Mouse (Mus musculus): ENCODE measurements around the gene 1190007I07Rik. TPM values are rescaled to one million over a fixed set of nuclear protein-coding genes. Genes with fewer than 3 reads are reported as not detected.
"Not testable (repeated sequence)": the region's sequence is repeated elsewhere in the genome, so short reads cannot be mapped to it uniquely, and the experiment has no call there.

Gene 1190007I07Rik
- polyA plus RNA-seq, 1 experiment from 2014 or later = 37.5 TPM

DNA sequence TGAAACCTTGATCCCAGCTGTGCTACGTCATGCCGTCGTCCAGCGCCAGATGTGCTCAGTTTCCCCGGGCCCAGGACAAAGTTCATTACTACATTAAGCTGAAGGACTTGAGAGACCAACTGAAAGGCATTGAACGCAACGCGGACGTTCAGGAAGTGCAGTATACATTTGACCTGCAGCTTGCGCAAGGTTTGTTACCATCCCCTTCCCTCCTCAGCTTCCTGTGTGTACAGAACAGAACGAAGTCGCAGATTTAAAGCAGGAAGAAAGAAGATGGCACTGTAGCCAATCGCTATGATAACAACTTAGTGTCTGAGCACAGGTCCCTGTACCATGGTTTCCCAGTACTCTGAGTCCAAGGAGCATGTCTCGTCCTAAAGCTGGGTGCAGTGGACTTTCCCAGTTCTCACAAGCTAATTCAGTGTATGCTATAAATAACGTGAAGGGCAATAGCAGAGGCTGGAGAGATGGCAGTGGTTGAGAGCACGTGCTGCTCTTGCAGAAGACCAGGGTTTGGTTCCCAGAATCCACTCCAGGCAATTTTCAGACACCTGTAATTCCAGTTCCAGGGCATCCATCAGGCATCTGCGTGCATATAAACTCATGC is 24.3 kb upstream of the 1190007I07Rik start:
- H3K4me2 ChIP-seq = no peak overlapping the region
- H3K4me1 ChIP-seq (replicated peaks) = no peaks in the 10 kb centered on the region
- no peaks in the 10 kb centered on the region for H3K9me3 ChIP-seq (replicated peaks)
- H3K9ac ChIP-seq = no peak overlapping the region
- H3K27ac ChIP-seq (ENCODE audit: poor library complexity, severe bottlenecking) = no peak overlapping the region
- H3K4me3 ChIP-seq = no peak overlapping the region
- ATAC-seq (ENCODE audit: insufficient number of reproducible peaks, low FRiP score) = no peak
- H3K36me3 ChIP-seq = peaks cover 75% of the 10 kb centered on the region
- WGBS = 85% methylated on average over 17 of the region's 17 CpGs
- no peaks in the 10 kb centered on the region for H3K27me3 ChIP-seq (replicated peaks)

DNA sequence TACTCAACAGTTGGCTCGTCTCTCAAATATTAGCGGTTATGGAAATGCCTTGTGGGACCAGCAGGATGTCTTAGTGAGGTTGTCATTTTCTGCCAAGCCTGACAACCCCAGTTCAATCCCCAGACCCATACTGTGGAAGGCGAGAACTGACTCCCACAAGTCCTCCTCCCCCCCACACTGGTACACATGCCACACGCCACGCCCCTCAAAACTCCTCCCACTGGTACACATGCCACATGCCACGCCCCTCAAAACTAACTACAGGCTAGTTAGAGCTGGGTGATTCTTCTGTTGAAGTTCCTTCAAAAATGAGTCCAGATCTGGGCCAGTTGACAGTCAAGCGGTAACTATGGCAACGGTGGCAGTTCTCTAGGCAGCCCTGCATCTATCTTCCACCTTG is 23.1 kb upstream of the 1190007I07Rik start:
- Histone ChIP-seq H3K9ac (no peak overlapping the region), H3K4me3 (no peak overlapping the region), H3K27me3 (replicated peaks) (no peaks in the 10 kb centered on the region), H3K36me3 (peaks cover 75% of the 10 kb centered on the region), H3K9me3 (replicated peaks) (no peaks in the 10 kb centered on the region), H3K27ac (ENCODE audit: poor library complexity, severe bottlenecking) (no peak overlapping the region), H3K4me1 (replicated peaks) (no peaks in the 10 kb centered on the region), H3K4me2 (no peak overlapping the region)
- 95% methylated on average over 8 of the region's 8 CpGs for WGBS
- ATAC-seq (ENCODE audit: insufficient number of reproducible peaks, low FRiP score) = no peak

DNA sequence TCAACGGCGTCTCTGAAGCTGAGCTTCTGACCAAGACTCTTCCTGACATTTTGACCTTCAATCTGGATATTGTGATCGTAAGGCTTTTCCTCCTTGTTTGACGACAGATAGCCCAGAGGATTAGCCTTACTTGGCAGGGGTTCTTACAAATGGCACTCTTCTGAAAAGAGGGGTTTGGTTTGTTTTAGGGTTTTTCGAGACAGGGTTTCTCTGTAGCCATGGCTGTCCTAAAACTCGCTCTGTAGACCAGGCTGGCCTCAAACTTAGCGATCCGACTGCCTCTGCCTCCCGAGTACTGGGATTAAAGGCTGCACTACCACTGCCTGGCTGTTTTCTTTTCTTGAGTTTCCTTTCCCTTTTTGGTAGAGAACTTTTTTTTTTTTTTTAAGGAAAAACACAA is 18.5 kb upstream of the 1190007I07Rik start:
- no peak for ATAC-seq (ENCODE audit: insufficient number of reproducible peaks, low FRiP score)
- H3K36me3 ChIP-seq = peaks cover 87% of the 10 kb centered on the region
- H3K27ac ChIP-seq (ENCODE audit: poor library complexity, severe bottlenecking) = no peak overlapping the region
- no peak overlapping the region for H3K4me2 ChIP-seq
- no peaks in the 10 kb centered on the region for H3K27me3 ChIP-seq (replicated peaks)
- H3K4me3 ChIP-seq = no peak overlapping the region
- H3K4me1 ChIP-seq (replicated peaks) = no peaks in the 10 kb centered on the region
- no peak overlapping the region for H3K9ac ChIP-seq
- no peaks in the 10 kb centered on the region for H3K9me3 ChIP-seq (replicated peaks)
- 94% methylated on average over 9 of the region's 9 CpGs for WGBS

DNA sequence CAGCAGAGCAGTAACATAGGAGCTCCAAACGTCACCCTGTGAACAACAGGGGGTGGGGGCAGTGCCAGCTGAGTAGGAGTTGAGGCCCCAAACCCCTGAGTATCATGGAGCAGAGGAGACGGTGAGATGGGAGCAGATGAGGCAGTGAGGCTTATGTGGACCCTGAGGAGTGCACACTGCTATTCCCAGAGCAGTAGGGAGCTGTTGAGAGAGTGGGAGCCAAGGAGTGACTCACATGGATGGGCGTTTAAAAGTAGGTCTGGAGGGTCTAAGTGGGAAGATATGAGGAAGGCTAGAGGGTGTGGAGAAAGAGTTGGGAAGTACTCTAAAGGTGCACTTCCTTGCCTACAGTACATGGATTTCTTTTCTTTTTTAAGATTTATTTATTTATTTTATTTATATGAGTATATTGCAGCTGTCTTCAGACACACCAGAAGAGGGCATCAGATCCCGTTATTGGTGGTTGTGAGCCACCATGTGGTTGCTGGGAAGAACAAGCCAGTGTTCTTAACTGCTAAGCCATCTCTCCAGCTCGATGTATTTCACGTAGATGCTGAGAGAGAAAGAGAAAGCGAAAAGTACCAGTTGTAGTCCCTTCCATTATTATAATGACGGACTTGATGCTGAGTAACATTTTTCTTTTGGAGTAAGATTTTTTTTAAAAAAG is 16.1 kb upstream of the 1190007I07Rik start:
- no peaks in the 10 kb centered on the region for H3K27me3 ChIP-seq (replicated peaks)
- H3K4me2 ChIP-seq = no peak overlapping the region
- 90% methylated on average over 8 of the region's 8 CpGs for WGBS
- no peak overlapping the region for H3K27ac ChIP-seq (ENCODE audit: poor library complexity, severe bottlenecking)
- no peak overlapping the region for H3K9ac ChIP-seq
- H3K9me3 ChIP-seq (replicated peaks) = no peaks in the 10 kb centered on the region
- no peak overlapping the region for H3K4me3 ChIP-seq
- H3K4me1 ChIP-seq (replicated peaks) = no peaks in the 10 kb centered on the region
- no peak for ATAC-seq (ENCODE audit: insufficient number of reproducible peaks, low FRiP score)
- peaks cover 81% of the 10 kb centered on the region for H3K36me3 ChIP-seq

DNA sequence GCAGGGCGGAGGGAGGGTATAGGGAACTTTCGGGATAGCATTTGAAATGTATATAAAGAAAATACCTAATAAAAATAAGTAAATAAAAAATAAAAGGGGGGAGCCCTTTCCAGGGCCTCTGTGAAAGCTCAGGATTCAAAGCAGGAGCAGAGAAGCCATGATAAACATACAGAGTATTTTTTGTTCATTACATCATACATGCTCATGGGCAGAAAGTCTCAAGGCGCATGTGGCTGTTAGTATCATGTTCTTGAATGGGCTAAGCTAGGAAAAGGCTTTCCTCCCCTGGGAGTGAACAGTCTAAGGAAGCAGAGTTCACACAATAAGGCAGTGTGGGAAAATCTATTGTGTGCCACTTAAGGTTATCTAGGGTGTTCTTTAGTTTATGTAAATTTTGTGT is 13.3 kb upstream of the 1190007I07Rik start:
- no peaks in the 10 kb centered on the region for H3K27me3 ChIP-seq (replicated peaks)
- no peak overlapping the region for H3K27ac ChIP-seq (ENCODE audit: poor library complexity, severe bottlenecking)
- H3K9ac ChIP-seq = no peak overlapping the region
- no peaks in the 10 kb centered on the region for H3K9me3 ChIP-seq (replicated peaks)
- WGBS = 94% methylated on average over 3 of the region's 3 CpGs
- H3K4me2 ChIP-seq = no peak overlapping the region
- ATAC-seq (ENCODE audit: insufficient number of reproducible peaks, low FRiP score) = no peak
- peaks cover 76% of the 10 kb centered on the region for H3K36me3 ChIP-seq
- no peak overlapping the region for H3K4me3 ChIP-seq
- H3K4me1 ChIP-seq (replicated peaks) = peaks cover 5% of the 10 kb centered on the region

DNA sequence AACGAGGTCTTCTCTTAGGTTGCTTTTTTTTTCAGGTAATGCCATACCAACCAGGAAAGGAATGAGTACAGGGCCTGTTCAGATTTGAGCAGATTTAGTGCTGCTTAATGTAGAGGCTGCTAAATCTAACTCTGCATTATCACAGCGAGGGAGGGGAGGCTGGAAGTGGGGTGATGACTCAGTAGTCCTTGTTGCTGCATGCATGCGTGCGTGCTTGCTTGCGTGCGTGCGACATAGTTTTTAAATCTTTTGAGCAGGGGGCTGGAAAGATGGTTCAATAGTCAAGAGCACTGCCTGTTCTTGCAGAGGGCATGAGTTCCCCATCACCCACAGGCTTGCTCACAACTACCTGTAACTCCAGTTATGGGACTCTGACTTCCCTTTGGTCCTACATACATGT is 11.3 kb upstream of the 1190007I07Rik start:
- Histone ChIP-seq H3K4me2 (no peak overlapping the region), H3K36me3 (peaks cover 58% of the 10 kb centered on the region), H3K9me3 (replicated peaks) (no peaks in the 10 kb centered on the region), H3K27me3 (replicated peaks) (no peaks in the 10 kb centered on the region), H3K9ac (no peak overlapping the region), H3K4me1 (replicated peaks) (peaks cover 15% of the 10 kb centered on the region), H3K4me3 (no peak overlapping the region), H3K27ac (ENCODE audit: poor library complexity, severe bottlenecking) (no peak overlapping the region)
- ATAC-seq (ENCODE audit: insufficient number of reproducible peaks, low FRiP score) = no peak
- WGBS = 96% methylated on average over 7 of the region's 7 CpGs

DNA sequence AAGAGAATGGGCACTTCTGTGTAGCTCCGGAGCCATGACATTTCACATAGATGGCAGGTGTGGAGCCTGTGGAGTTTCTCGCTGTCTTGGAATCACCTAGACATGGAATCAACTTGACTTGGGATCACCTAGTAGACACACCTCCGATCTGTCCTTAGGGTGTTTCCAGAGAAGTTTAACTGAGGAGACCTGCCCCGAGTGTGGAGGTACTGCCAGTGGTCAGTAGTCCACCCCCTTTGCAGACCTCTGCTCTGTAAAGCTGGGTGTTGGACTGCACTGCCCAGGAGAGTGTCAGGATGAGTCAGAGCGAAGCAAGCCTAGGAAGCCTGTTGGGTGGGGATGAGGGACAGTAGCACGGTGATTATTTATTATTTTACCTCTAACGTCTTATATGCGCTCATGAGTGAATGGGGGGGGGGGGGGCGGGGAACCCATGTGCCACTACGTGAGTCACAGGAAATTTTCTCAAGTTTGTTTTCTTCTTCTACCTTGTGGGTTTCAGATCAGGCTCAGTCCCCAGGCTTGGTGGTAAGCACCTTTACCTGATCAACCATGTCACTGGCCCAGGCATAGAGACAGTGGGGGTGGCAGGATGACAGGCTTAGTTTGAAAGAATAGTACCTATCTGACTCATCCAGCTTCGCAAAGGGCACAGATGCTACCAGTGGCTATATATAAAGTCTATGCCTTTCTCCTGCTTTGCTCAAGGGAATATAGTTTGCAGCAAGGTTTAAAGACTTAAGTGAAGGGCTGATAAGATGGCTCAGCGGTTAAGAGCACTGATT is 9.7 kb upstream of the 1190007I07Rik start:
- no peaks in the 10 kb centered on the region for H3K9me3 ChIP-seq (replicated peaks)
- peaks cover 15% of the 10 kb centered on the region for H3K4me1 ChIP-seq (replicated peaks)
- 95% methylated on average over 12 of the region's 12 CpGs for WGBS
- H3K4me3 ChIP-seq = no peak overlapping the region
- no peak overlapping the region for H3K9ac ChIP-seq
- no peak overlapping the region for H3K27ac ChIP-seq (ENCODE audit: poor library complexity, severe bottlenecking)
- no peak overlapping the region for H3K4me2 ChIP-seq
- ATAC-seq (ENCODE audit: insufficient number of reproducible peaks, low FRiP score) = no peak
- no peaks in the 10 kb centered on the region for H3K27me3 ChIP-seq (replicated peaks)
- H3K36me3 ChIP-seq = peaks cover 49% of the 10 kb centered on the region

DNA sequence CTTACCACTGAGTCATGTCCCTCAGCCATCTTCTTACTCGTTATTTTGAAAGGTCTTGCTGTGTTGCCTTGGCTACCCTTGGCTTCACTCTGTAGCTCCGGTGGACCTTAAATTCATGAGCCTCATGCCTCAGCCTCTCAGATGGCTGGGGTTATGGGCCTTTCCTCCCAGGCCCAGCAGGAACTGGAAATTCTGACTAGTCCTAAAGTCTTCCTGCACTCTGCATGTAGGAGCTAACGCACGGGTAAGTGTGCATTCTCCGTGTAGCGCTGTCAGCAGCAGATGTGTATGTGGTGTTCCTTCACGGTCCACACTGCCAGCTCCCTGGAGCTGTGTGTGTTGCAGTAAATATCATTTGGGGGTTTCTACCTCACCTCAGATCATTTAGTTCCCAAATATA is 8.1 kb upstream of the 1190007I07Rik start:
- no peak overlapping the region for H3K9ac ChIP-seq
- no peak overlapping the region for H3K27ac ChIP-seq (ENCODE audit: poor library complexity, severe bottlenecking)
- no peak for ATAC-seq (ENCODE audit: insufficient number of reproducible peaks, low FRiP score)
- peaks cover 15% of the 10 kb centered on the region for H3K4me1 ChIP-seq (replicated peaks)
- H3K4me2 ChIP-seq = peak overlapping the region; percentile 86
- peaks cover 33% of the 10 kb centered on the region for H3K36me3 ChIP-seq
- WGBS = 78% methylated on average over 7 of the region's 7 CpGs
- no peaks in the 10 kb centered on the region for H3K9me3 ChIP-seq (replicated peaks)
- no peaks in the 10 kb centered on the region for H3K27me3 ChIP-seq (replicated peaks)
- H3K4me3 ChIP-seq = peak overlapping the region; percentile 79

DNA sequence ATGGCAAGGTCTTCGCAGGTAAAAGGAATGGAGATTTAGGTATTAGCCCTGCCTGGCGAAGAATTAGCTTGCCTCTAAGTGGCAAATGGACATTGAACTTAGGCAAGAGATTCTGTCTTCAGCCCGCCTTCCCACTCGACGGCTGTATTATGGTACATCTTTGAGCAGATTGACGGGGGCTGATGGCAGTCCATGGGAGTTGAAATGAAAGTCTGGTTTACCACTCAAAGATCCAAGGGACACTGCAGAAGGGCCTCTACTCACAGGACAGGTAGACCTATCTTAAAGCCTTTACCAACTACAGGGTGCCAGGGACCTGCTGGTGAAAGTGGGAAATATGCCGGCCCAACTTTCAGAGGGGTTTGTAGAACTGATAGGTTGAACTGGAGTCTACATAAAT is 7.5 kb upstream of the 1190007I07Rik start:
- Histone ChIP-seq H3K36me3 (peaks cover 29% of the 10 kb centered on the region), H3K4me3 (peak overlapping the region; percentile 79), H3K27ac (ENCODE audit: poor library complexity, severe bottlenecking) (no peak overlapping the region), H3K4me2 (peak overlapping the region; percentile 86), H3K27me3 (replicated peaks) (no peaks in the 10 kb centered on the region), H3K9ac (peak overlapping the region; percentile 85), H3K9me3 (replicated peaks) (no peaks in the 10 kb centered on the region), H3K4me1 (replicated peaks) (peaks cover 15% of the 10 kb centered on the region)
- 17% methylated on average over 7 of the region's 7 CpGs for WGBS
- ATAC-seq (ENCODE audit: insufficient number of reproducible peaks, low FRiP score) = no peak

DNA sequence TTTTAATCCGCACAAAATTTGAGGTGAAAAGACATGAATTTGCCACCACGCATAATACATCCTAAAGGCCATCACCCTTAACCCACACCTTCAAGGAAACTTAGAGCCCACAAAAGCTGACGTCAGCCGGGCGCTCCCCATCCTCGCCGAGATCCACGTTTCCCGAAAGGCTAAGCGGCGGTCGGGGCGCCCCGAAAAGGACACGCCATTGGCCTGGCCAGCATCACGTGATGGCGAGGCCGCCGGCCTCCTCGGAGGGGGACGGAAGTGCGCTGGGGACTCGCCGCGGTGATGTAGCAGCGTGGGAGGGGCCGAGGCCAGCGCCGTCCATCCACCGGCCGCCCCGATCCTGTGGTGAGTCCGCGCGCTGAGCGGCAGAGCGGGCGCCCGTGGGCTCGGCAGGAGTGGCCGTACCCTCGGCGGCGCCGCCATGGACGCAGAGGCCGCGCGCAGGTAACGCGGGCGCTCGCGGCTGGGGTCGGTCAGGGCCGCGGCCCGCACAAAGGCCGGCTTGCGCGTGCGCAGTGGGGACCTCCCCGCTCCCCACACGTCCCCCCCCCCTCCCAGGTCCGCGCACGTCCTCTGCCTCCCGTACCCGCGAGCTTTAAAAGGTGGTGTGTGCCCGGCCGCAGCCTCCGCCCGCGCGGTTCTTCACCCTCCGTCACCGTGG is 6.7 kb upstream of the 1190007I07Rik start, which contains the start of gene Tdg:
Gene Tdg (plus strand): TSS at position 243 of the 670 bp plus-strand sequence.
- ATAC-seq (ENCODE audit: insufficient number of reproducible peaks, low FRiP score) = peak; percentile 99
- Histone ChIP-seq H3K36me3 (peaks cover 25% of the 10 kb centered on the region), H3K4me1 (replicated peaks) (peaks cover 15% of the 10 kb centered on the region), H3K27ac (ENCODE audit: poor library complexity, severe bottlenecking) (peak within 1 kb of the TSS; percentile 93), H3K4me2 (peak within 1 kb of the TSS; percentile 96), H3K4me3 (peak within 1 kb of the TSS; percentile 79), H3K9ac (peak within 1 kb of the TSS; percentile 85)
- not testable (repeated sequence) for H3K27me3 ChIP-seq (replicated peaks); H3K9me3 ChIP-seq (replicated peaks)
- WGBS = under 1% methylated on average over 71 of the region's 78 CpGs

DNA sequence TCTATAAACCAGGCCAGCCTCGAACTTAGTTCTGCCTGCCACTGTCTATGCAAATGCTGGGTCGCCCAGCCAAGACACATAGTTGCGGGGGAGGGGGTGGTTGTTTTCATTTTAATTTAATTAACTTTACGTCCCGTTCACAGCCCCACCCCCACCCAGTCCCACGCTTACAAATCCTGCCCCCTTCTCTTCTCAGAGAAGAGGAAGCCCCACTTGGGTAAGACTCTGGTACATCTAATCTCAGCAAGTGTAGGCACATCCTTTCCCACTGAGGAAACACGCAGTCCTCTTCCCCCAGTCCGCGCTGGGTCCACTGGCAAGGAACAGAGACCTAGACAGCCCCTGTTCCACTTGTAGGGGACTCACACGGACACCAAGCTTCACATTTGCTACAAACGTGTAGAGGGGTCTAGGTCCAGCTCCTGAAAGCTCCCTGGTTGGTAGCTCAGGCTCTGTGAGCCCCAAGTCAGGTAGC is 6.1 kb upstream of the 1190007I07Rik start:
- WGBS = 5% methylated on average over 11 of the region's 11 CpGs

More for the DNA sequence above, 6.1 kb upstream of the 1190007I07Rik start:
- Histone ChIP-seq H3K9ac (peak overlapping the region; percentile 85), H3K27ac (ENCODE audit: poor library complexity, severe bottlenecking) (peak overlapping the region; percentile 93), H3K36me3 (peaks cover 21% of the 10 kb centered on the region), H3K27me3 (replicated peaks) (no peaks in the 10 kb centered on the region), H3K9me3 (replicated peaks) (no peaks in the 10 kb centered on the region), H3K4me3 (peak overlapping the region; percentile 79), H3K4me2 (peak overlapping the region; percentile 96), H3K4me1 (replicated peaks) (peaks cover 15% of the 10 kb centered on the region)
- ATAC-seq (ENCODE audit: insufficient number of reproducible peaks, low FRiP score) = peak; percentile 43
